Mouse (Mus musculus) liver, embryonic 14.5 days (tissue): ENCODE measurements around the gene Plekhh3. TPM values are rescaled to one million over a fixed set of nuclear protein-coding genes. Genes with fewer than 3 reads are reported as not detected.

Experiments used
- ATAC-seq: fragments of 200-750 bp; cut with Nextera tagmentation; 2 replicates; pipeline ENCODE4 v1.8.0; 2017; ENCODE audit warnings: moderate number of reproducible peaks, mild to moderate bottlenecking, moderate library complexity; ENCODE audit not compliant: insufficient read depth
- DNase-seq, 3 experiments: peaks; one replicate each; pipeline ENCODE4 v3.0.0-alpha.2; 2012 to 2013; ENCODE audit warnings: low read depth in 3 of 3, low spot score in 3 of 3
- H3K27ac ChIP-seq: fragments of 300-500 bp; sonication (generic); 2 replicates; pipeline ENCODE4 v1.5.1; 2014; ENCODE audit warnings: moderate library complexity, mild to moderate bottlenecking, control low read depth, inconsistent platforms
- H3K27me3 ChIP-seq: fragments of 300-500 bp; sonication (generic); 2 replicates; pipeline ENCODE4 v1.6.1; 2014; ENCODE audit warnings: mild to moderate bottlenecking, low read length, moderate library complexity; ENCODE audit not compliant: control insufficient read depth, insufficient read depth
- H3K36me3 ChIP-seq: fragments of 300-500 bp; sonication (generic); replicated peaks from 2 replicates; pipeline ENCODE4 v1.6.1; 2014; ENCODE audit warnings: low read depth; ENCODE audit not compliant: control insufficient read depth, insufficient read depth
- H3K4me1 ChIP-seq, 2 experiments: fragments of 200-500 bp in 1 of 2; fragments of 300-500 bp in 1 of 2; sonication (generic) in 1 of 2; replicated peaks; 2 replicates each; pipeline ENCODE4 v1.6.1; 2012 to 2014; ENCODE audit warnings: antibody characterized with exemption in 1 of 2, inconsistent platforms in 1 of 2, low read length in 1 of 2; ENCODE audit not compliant: control insufficient read depth in 2 of 2, insufficient read depth in 2 of 2
- H3K4me2 ChIP-seq: fragments of 300-500 bp; sonication (generic); 2 replicates; pipeline ENCODE4 v1.6.1; 2014; ENCODE audit warnings: low read depth, mild to moderate bottlenecking, control low read depth, moderate library complexity
- H3K4me3 ChIP-seq, 2 experiments: fragments of 200-500 bp in 1 of 2; fragments of 300-500 bp in 1 of 2; sonication (generic) in 1 of 2; 2 replicates each; pipeline ENCODE4 v1.5.1; 2012 to 2014; ENCODE audit warnings: low read depth in 2 of 2, low read length in 2 of 2, mild to moderate bottlenecking in 2 of 2, control low read depth in 1 of 2, inconsistent platforms in 1 of 2, moderate library complexity in 1 of 2; ENCODE audit not compliant: insufficient read depth in 1 of 2
- H3K9ac ChIP-seq: fragments of 300-500 bp; sonication (generic); replicated peaks from 2 replicates; pipeline ENCODE4 v1.6.1; 2014; ENCODE audit warnings: mild to moderate bottlenecking, control low read depth, moderate library complexity
- H3K9me3 ChIP-seq: fragments of 300-500 bp; sonication (generic); 2 replicates; pipeline ENCODE4 v1.6.1; 2016; ENCODE audit warnings: low read length, mixed read lengths; ENCODE audit not compliant: control insufficient read depth
- CTCF ChIP-seq: IDR thresholded peaks from 2 replicates; pipeline ENCODE4 v1.5.1; 2016; ENCODE audit warnings: antibody characterized with exemption, low read depth, control low read depth
- EP300 ChIP-seq: IDR thresholded peaks from 2 replicates; pipeline ENCODE4 v1.6.1; 2016; ENCODE audit warnings: antibody characterized with exemption, low read depth
- WGBS: fragments of 180-500 bp; shearing (Covaris S2); extraction: QIAGEN DNeasy Blood & Tissue Kit; methylation state at CpG from one replicate; pipeline ENCODE4 v1.1.7; 2014; ENCODE audit not compliant: insufficient replicate concordance; 5-methylcytosine and 5-hydroxymethylcytosine counted together
- microRNA-seq: library from miRNA; unstranded; fragments of <30 nt; microRNA quantifications from one replicate; pipeline ENCODE4, GENCODE M21; 2016
- polyA plus RNA-seq, 2 experiments: library from polyadenylated mRNA; depleted of rRNA in 1 of 2; stranded (reverse) in 1 of 2; unstranded in 1 of 2; fragments of >200 nt; fragmentation: Nextera tagmentation in 1 of 2; extraction: Ambion mirVana in 1 of 2; gene quantifications; 2 replicates each; pipeline versions ENCODE4 v1.2.1 to v1.2.3; 2012 to 2014

The Plekhh3 gene
- polyA plus RNA-seq, 2 experiments = 1.0 to 1.1 TPM

DNA sequence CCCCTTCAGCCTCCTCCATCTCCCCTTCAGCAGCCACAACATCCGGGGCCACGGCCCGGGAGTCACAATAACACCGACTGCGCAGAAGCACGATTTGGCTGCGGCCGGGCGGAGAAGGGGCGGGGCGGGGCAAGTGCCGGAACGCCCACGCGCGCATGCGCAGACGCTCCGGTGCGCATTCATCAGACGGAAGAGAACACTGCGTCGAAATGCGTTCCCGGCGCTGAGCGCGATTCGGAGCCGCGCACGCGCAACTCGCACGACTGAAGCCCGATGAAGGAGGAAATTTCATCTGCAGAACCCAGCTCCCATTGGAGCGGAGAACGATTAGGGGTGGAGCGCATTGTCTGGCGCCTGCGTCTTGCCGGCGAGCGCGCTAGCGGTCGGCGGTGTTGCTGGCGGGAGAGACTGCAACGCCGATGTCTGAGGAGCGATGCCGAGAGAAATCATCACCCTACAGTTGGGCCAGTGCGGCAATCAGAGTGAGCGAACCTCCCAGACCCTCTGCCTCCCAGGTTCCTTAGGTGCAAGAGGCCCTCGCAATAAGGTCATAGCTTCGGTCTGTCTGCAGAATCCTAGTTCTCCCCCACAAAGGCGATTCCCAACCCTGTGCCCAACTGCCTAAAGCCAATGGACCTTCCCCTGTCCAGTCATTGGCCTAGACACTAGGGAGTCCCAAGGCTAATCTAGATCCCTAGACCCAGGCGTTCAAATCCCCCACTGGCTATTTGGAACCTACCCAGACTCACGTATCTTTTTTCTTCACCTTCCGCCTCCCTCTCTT, 51.2 kb downstream of the Plekhh3 start, which contains the start of the genes Retreg3 and Tubg1:
Gene Retreg3, minus strand, starts transcription at position 133 of the 784 bp plus-strand sequence.
Gene Tubg1, plus strand, starts transcription at position 178 of the 784 bp plus-strand sequence.
- Histone ChIP-seq H3K4me1 (peaks cover 13 to 18% of the 10 kb centered on the region in 2 experiments), H3K4me3 (peak within 1 kb of the TSS; percentile 71 to 86), H3K4me2 (peak within 1 kb of the TSS; percentile 100), H3K27me3 (no peaks in the 10 kb centered on the region), H3K36me3 (no peaks in the 10 kb centered on the region), H3K9me3 (no peaks in the 10 kb centered on the region), H3K9ac (peak within 1 kb of the TSS; percentile 89), H3K27ac (peak within 1 kb of the TSS; percentile 81)
- peak; percentile 91 for ATAC-seq
- under 1% methylated on average over 60 of the region's 61 CpGs for WGBS
- peak; percentile 97 to 98 (median 98) for DNase-seq
- TF ChIP-seq EP300 (no peak), CTCF (no peak)

DNA sequence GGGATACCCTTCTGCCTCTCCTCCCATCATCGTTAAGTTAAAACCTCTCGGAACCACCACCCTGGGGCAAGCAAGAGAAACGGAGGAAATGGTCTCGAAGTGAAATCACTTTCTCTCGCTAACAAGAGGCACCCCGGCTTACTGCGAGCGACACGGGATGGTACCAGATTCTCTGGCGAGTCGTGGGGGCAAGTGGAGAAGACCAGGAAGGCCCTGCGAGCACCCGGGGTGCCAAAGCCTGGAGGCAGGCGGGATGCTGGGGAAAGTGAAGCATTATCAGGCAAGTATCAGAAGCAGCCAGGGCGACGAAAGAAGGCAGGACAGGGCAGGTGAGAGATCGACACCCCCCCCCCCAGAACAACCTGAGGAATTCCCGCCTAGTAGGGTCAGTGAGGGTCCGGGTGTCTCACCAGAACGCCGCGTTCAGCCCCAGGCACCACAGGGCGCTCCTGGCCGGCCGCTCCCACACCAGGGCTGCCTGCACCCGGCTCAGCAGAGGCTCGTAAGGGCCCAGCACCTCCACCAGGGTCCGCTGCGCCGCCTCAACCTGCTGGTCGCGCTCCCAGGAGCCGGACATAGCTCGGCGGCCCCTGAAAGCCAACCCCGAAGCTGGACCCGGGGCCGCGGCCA, 51.9 kb downstream of the Plekhh3 start:
- TF ChIP-seq EP300 (no peak), CTCF (peak; percentile 52)
- WGBS = under 1% methylated on average over 39 of the region's 39 CpGs
- Histone ChIP-seq H3K4me2 (peak overlapping the region; percentile 91), H3K9me3 (no peaks in the 10 kb centered on the region), H3K4me1 (peaks cover 13 to 18% of the 10 kb centered on the region in 2 experiments), H3K9ac (peak overlapping the region; percentile 81), H3K4me3 (peak overlapping the region; percentile 71 to 81), H3K27ac (peak overlapping the region; percentile 74), H3K27me3 (no peaks in the 10 kb centered on the region), H3K36me3 (no peaks in the 10 kb centered on the region)
- peak; percentile 77 for ATAC-seq
- no peak for DNase-seq

DNA sequence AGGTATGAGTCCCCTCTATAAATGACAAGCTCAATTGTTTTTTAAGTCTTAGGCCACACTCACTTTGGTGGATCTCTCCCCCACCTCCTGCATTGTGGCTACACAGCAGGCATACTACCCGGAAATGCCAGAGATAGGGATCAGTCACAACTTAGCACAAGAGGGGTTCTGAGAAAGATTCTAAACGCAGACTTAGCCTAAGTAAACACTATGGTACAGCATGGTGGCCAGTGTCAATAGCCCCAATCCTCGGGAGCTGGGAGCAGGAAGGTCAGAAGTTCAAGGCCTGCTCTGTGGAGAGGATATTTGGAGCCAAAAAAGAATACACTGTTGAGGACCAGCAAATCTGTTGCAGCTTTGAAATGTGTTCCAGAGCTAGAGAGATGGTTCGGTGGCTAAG, 53.0 kb downstream of the Plekhh3 start:
- Histone ChIP-seq H3K4me2 (peak overlapping the region; percentile 91), H3K27me3 (no peaks in the 10 kb centered on the region), H3K27ac (no peak overlapping the region), H3K4me1 (peaks cover 13 to 18% of the 10 kb centered on the region in 2 experiments), H3K9ac (peak overlapping the region; percentile 81), H3K36me3 (no peaks in the 10 kb centered on the region), H3K9me3 (no peaks in the 10 kb centered on the region; the same call in 1 of the 2 replicates), H3K4me3 (peak overlapping the region; percentile 71 to 81)
- no peak for ATAC-seq
- no peak for DNase-seq
- 18% methylated on average over 4 of the region's 4 CpGs for WGBS
- no peak for TF ChIP-seq CTCF
- TF ChIP-seq EP300 = no peak

DNA sequence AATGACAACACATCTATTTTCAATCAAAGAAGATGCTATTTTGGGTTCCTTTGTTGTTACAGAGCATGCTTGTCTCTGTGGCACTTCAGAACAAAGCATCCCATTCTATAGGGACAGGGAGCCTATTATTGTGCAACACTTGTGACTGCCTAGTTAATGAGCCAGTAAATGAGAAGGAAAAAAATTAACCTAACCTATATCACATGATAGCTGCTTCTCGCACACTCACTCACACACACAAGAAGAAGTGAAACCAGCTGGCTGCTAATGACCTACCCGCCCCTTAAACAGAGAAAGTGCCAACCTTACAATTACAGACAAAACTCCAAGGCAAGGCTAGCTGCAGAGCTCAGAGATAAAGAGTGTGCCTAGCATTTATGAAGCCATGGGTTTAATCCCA, 55.6 kb downstream of the Plekhh3 start:
- H3K4me2 ChIP-seq = no peak overlapping the region
- H3K4me1 ChIP-seq = peaks cover 7% of the 10 kb centered on the region in 2 experiments
- ATAC-seq (no peak), DNase-seq (no peak)
- no peaks in the 10 kb centered on the region for H3K36me3 ChIP-seq
- 74% methylated on average over 2 of the region's 2 CpGs for WGBS
- H3K4me3 ChIP-seq = no peak overlapping the region
- no peaks in the 10 kb centered on the region; the same call in 1 of the 2 replicates for H3K9me3 ChIP-seq
- no peak overlapping the region for H3K27ac ChIP-seq
- H3K9ac ChIP-seq = no peak overlapping the region
- no peak for TF ChIP-seq CTCF
- no peak for TF ChIP-seq EP300
- no peaks in the 10 kb centered on the region for H3K27me3 ChIP-seq

Small RNA genes lying within 50 kb of the gene (microRNA-seq; reads per million reads assigned to microRNA genes)
- gene Gm27626 = not detected

Other genes starting within 250 kb of the Plekhh3 start
- gene Stat3, start 231.8 kb downstream of the Plekhh3 start, polyA plus RNA-seq (2012; rRNA removed) = 15.0 and 17.7 TPM in 2 replicates
- 27.2 and 27.4 TPM in 2 replicates for gene Stat3, start 231.8 kb downstream of the Plekhh3 start, polyA plus RNA-seq (2014; fragmentation: Nextera tagmentation; extraction: Ambion mirVana)
- gene Cavin1, start 200.5 kb downstream of the Plekhh3 start, polyA plus RNA-seq (2012; rRNA removed) = 5.0 and 7.0 TPM in 2 replicates
- 8.1 and 8.7 TPM in 2 replicates for gene Cavin1, start 200.5 kb downstream of the Plekhh3 start, polyA plus RNA-seq (2014; fragmentation: Nextera tagmentation; extraction: Ambion mirVana)
- 28.3 and 29.5 TPM in 2 replicates for gene Atp6v0a1, start 161.9 kb downstream of the Plekhh3 start, polyA plus RNA-seq (2012; rRNA removed)
- 37.8 and 40.3 TPM in 2 replicates for gene Atp6v0a1, start 161.9 kb downstream of the Plekhh3 start, polyA plus RNA-seq (2014; fragmentation: Nextera tagmentation; extraction: Ambion mirVana)
- 3.4 and 4.0 TPM in 2 replicates for gene Naglu, start 101.3 kb downstream of the Plekhh3 start, polyA plus RNA-seq (2012; rRNA removed)
- 4.0 and 4.3 TPM in 2 replicates for gene Naglu, start 101.3 kb downstream of the Plekhh3 start, polyA plus RNA-seq (2014; fragmentation: Nextera tagmentation; extraction: Ambion mirVana)
- 0.13 and 0.19 TPM in 2 replicates for gene Hsd17b1, start 92.9 kb downstream of the Plekhh3 start, polyA plus RNA-seq (2012; rRNA removed)
- 0.08 and 0.34 TPM in 2 replicates for gene Hsd17b1, start 92.9 kb downstream of the Plekhh3 start, polyA plus RNA-seq (2014; fragmentation: Nextera tagmentation; extraction: Ambion mirVana)
- gene Coasy, start 88.8 kb downstream of the Plekhh3 start, polyA plus RNA-seq (2012; rRNA removed) = 16.2 and 16.7 TPM in 2 replicates
- 17.7 and 19.9 TPM in 2 replicates for gene Coasy, start 88.8 kb downstream of the Plekhh3 start, polyA plus RNA-seq (2014; fragmentation: Nextera tagmentation; extraction: Ambion mirVana)
- gene Mlx, start 84.1 kb downstream of the Plekhh3 start, polyA plus RNA-seq (2012; rRNA removed) = 16.8 and 18.6 TPM in 2 replicates
- 21.9 and 26.8 TPM in 2 replicates for gene Mlx, start 84.1 kb downstream of the Plekhh3 start, polyA plus RNA-seq (2014; fragmentation: Nextera tagmentation; extraction: Ambion mirVana)
- 7.3 and 16.8 TPM in 2 replicates for gene Psmc3ip, start 75.9 kb downstream of the Plekhh3 start, polyA plus RNA-seq (2012; rRNA removed)
- 21.6 and 22.0 TPM in 2 replicates for gene Psmc3ip, start 75.9 kb downstream of the Plekhh3 start, polyA plus RNA-seq (2014; fragmentation: Nextera tagmentation; extraction: Ambion mirVana)
- gene Retreg3, start 51.5 kb downstream of the Plekhh3 start, polyA plus RNA-seq (2012; rRNA removed) = 19.3 and 20.4 TPM in 2 replicates
- gene Retreg3, start 51.5 kb downstream of the Plekhh3 start, polyA plus RNA-seq (2014; fragmentation: Nextera tagmentation; extraction: Ambion mirVana) = 5.3 and 6.7 TPM in 2 replicates
- gene Tubg1, start 51.4 kb downstream of the Plekhh3 start, polyA plus RNA-seq (2012; rRNA removed) = 12.4 and 13.8 TPM in 2 replicates
- gene Tubg1, start 51.4 kb downstream of the Plekhh3 start, polyA plus RNA-seq (2014; fragmentation: Nextera tagmentation; extraction: Ambion mirVana) = 32.0 and 32.4 TPM in 2 replicates
- gene Tubg2, start 15.4 kb downstream of the Plekhh3 start, polyA plus RNA-seq (2012; rRNA removed) = 0.13 and 0.14 TPM in 2 replicates
- gene Tubg2, start 15.4 kb downstream of the Plekhh3 start, polyA plus RNA-seq (2014; fragmentation: Nextera tagmentation; extraction: Ambion mirVana) = not detected in 2 replicates
- 0.11 and 0.16 TPM in 2 replicates for gene Cntnap1, start 828 bp downstream of the Plekhh3 start, polyA plus RNA-seq (2012; rRNA removed)
- gene Cntnap1, start 828 bp downstream of the Plekhh3 start, polyA plus RNA-seq (2014; fragmentation: Nextera tagmentation; extraction: Ambion mirVana) = 0.08 TPM in 1 of 2 replicates, not detected in the other
- not detected in 2 replicates for gene Ccr10, start 4.1 kb upstream of the Plekhh3 start, polyA plus RNA-seq (2012; rRNA removed)
- gene Ccr10, start 4.1 kb upstream of the Plekhh3 start, polyA plus RNA-seq (2014; fragmentation: Nextera tagmentation; extraction: Ambion mirVana) = not detected in 2 replicates
- gene Ezh1, start 55.1 kb upstream of the Plekhh3 start, polyA plus RNA-seq (2012; rRNA removed) = 6.8 and 8.8 TPM in 2 replicates
- 7.9 and 8.1 TPM in 2 replicates for gene Ezh1, start 55.1 kb upstream of the Plekhh3 start, polyA plus RNA-seq (2014; fragmentation: Nextera tagmentation; extraction: Ambion mirVana)
- 15.1 and 17.5 TPM in 2 replicates for gene Ramp2, start 74.7 kb upstream of the Plekhh3 start, polyA plus RNA-seq (2012; rRNA removed)
- 19.0 and 19.2 TPM in 2 replicates for gene Ramp2, start 74.7 kb upstream of the Plekhh3 start, polyA plus RNA-seq (2014; fragmentation: Nextera tagmentation; extraction: Ambion mirVana)
- gene Vps25, start 82.4 kb upstream of the Plekhh3 start, polyA plus RNA-seq (2012; rRNA removed) = 35.1 and 36.3 TPM in 2 replicates
- gene Vps25, start 82.4 kb upstream of the Plekhh3 start, polyA plus RNA-seq (2014; fragmentation: Nextera tagmentation; extraction: Ambion mirVana) = 88.6 and 90.0 TPM in 2 replicates
- gene Wnk4, start 89.2 kb upstream of the Plekhh3 start, polyA plus RNA-seq (2012; rRNA removed) = 5.3 and 5.4 TPM in 2 replicates
- gene Wnk4, start 89.2 kb upstream of the Plekhh3 start, polyA plus RNA-seq (2014; fragmentation: Nextera tagmentation; extraction: Ambion mirVana) = 6.4 and 6.9 TPM in 2 replicates
- 0.44 and 0.68 TPM in 2 replicates for gene Cntd1, start 107.7 kb upstream of the Plekhh3 start, polyA plus RNA-seq (2012; rRNA removed)
- gene Cntd1, start 107.7 kb upstream of the Plekhh3 start, polyA plus RNA-seq (2014; fragmentation: Nextera tagmentation; extraction: Ambion mirVana) = 0.44 and 0.72 TPM in 2 replicates
- gene Coa3, start 107.8 kb upstream of the Plekhh3 start, polyA plus RNA-seq (2012; rRNA removed) = 58.7 and 84.8 TPM in 2 replicates
- gene Coa3, start 107.8 kb upstream of the Plekhh3 start, polyA plus RNA-seq (2014; fragmentation: Nextera tagmentation; extraction: Ambion mirVana) = 109 and 122 TPM in 2 replicates
- gene Becn1, start 130.9 kb upstream of the Plekhh3 start, polyA plus RNA-seq (2012; rRNA removed) = 22.7 and 60.5 TPM in 2 replicates
- gene Becn1, start 130.9 kb upstream of the Plekhh3 start, polyA plus RNA-seq (2014; fragmentation: Nextera tagmentation; extraction: Ambion mirVana) = 86.2 and 93.6 TPM in 2 replicates
- gene Psme3, start 144.9 kb upstream of the Plekhh3 start, polyA plus RNA-seq (2012; rRNA removed) = 117 and 123 TPM in 2 replicates
- gene Psme3, start 144.9 kb upstream of the Plekhh3 start, polyA plus RNA-seq (2014; fragmentation: Nextera tagmentation; extraction: Ambion mirVana) = 135 and 152 TPM in 2 replicates
- 4.6 and 4.7 TPM in 2 replicates for gene Aoc2, start 153.7 kb upstream of the Plekhh3 start, polyA plus RNA-seq (2012; rRNA removed)
- gene Aoc2, start 153.7 kb upstream of the Plekhh3 start, polyA plus RNA-seq (2014; fragmentation: Nextera tagmentation; extraction: Ambion mirVana) = 0.97 and 1.0 TPM in 2 replicates
- 0.21 and 0.25 TPM in 2 replicates for gene Aoc3, start 159.3 kb upstream of the Plekhh3 start, polyA plus RNA-seq (2012; rRNA removed)
- 0.03 and 0.05 TPM in 2 replicates for gene Aoc3, start 159.3 kb upstream of the Plekhh3 start, polyA plus RNA-seq (2014; fragmentation: Nextera tagmentation; extraction: Ambion mirVana)
- gene G6pc, start 196.2 kb upstream of the Plekhh3 start, polyA plus RNA-seq (2012; rRNA removed) = 0.02 TPM in 2 replicates
- gene G6pc, start 196.2 kb upstream of the Plekhh3 start, polyA plus RNA-seq (2014; fragmentation: Nextera tagmentation; extraction: Ambion mirVana) = 0.04 TPM in 1 of 2 replicates, not detected in the other
- 24.7 TPM in 2 replicates for gene Aarsd1, start 246.3 kb upstream of the Plekhh3 start, polyA plus RNA-seq (2012; rRNA removed)
- gene Aarsd1, start 246.3 kb upstream of the Plekhh3 start, polyA plus RNA-seq (2014; fragmentation: Nextera tagmentation; extraction: Ambion mirVana) = 39.7 and 42.0 TPM in 2 replicates